Mouse (Mus musculus) kidney, adult 2 months (tissue): Measurements from ENCODE around the gene Iqschfp.

Experiments
- CTCF ChIP-seq: fragments of 200-500 bp; conservative IDR thresholded peaks from 2 replicates; pipeline ENCODE4 v1.5.1; 2011; ENCODE audit warnings: low read depth, mild to moderate bottlenecking, control low read depth, low read length, moderate library complexity, mixed read lengths; ENCODE audit not compliant: insufficient read depth, insufficient read length
- POLR2A ChIP-seq: fragments of 200-500 bp; IDR thresholded peaks from one replicate; pipeline ENCODE4 v1.6.1; 2011; ENCODE audit warnings: low read depth, low read length, control low read depth

GRCm38 (mm10) chr3:68624471-68624870 is 732.4 kb downstream of the Iqschfp start:
- TF ChIP-seq CTCF (no peak), POLR2A (no peak)
